Mouse (Mus musculus): ENCODE data around the gene Il17c. TPM values are rescaled to one million over a fixed set of nuclear protein-coding genes. Genes with fewer than 3 reads are reported as not detected.
A peak's percentile ranks its signal among the peaks of the same experiment; 100 is the strongest.

Gene Il17c
- total and polyA plus RNA-seq, 3 experiments: not detected

- intact Hi-C loops (cut with DNase I): loop anchor here (2.0 kb wide), 1 partner anchor 66 kb away; no protein-coding TSS in a partner anchor
- 5% methylated on average over 45 of the region's 45 CpGs for WGBS
- no peaks in the 10 kb centered on the region for H3K27me3 ChIP-seq (ENCODE audit: control insufficient read depth, insufficient read depth, low read length)
- TF ChIP-seq CTCF (IDR thresholded peaks at IDR 0.05): no peak
- no peak; the same call in 1 of the 2 replicates for TF ChIP-seq EP300 (IDR thresholded peaks at IDR 0.05; ENCODE audit: insufficient read depth, low read depth, low read length)
- peak; percentile 80 for TF ChIP-seq POLR2A (IDR thresholded peaks at IDR 0.05; ENCODE audit: insufficient read depth, low read depth, low read length)
- H3K79me2 ChIP-seq (replicated peaks; ENCODE audit: control insufficient read depth, insufficient read depth, low read length): no peaks in the 10 kb centered on the region
- peaks cover 4% of the 10 kb centered on the region; the same call in 1 of the 2 replicates for H3K4me1 ChIP-seq (ENCODE audit: control insufficient read depth, insufficient read depth, low read length)
- peak within 1 kb of the TSS; percentile 86 for H3K9ac ChIP-seq (ENCODE audit: low read depth, low read length)
- H3K27ac ChIP-seq: peak within 1 kb of the TSS; percentile 94
- H3K36me3 ChIP-seq (ENCODE audit: control insufficient read depth, insufficient read depth, low read length): no peaks in the 10 kb centered on the region
- peak within 1 kb of the TSS; percentile 75 for H3K4me3 ChIP-seq
- DNase-seq: peak; percentile 87 to 89
Observed at GRCm38 (mm10) chr8:122432443-122433268, 10.8 kb downstream of the Il17c start, which contains the start of gene Cyba. TSS of gene Cyba (minus strand) at chr8:122432930.

GRCm38 (mm10) chr8:122433269-122433905 lies 11.6 kb downstream of the Il17c start:
- no peaks in the 10 kb centered on the region for H3K79me2 ChIP-seq (replicated peaks; ENCODE audit: control insufficient read depth, insufficient read depth, low read length)
- peak overlapping the region; percentile 94 for H3K27ac ChIP-seq
- H3K4me3 ChIP-seq: peak overlapping the region; percentile 75
- H3K4me1 ChIP-seq (ENCODE audit: control insufficient read depth, insufficient read depth, low read length): peaks cover 4% of the 10 kb centered on the region; the same call in 1 of the 2 replicates
- H3K36me3 ChIP-seq (ENCODE audit: control insufficient read depth, insufficient read depth, low read length): no peaks in the 10 kb centered on the region
- TF ChIP-seq POLR2A (IDR thresholded peaks at IDR 0.05; ENCODE audit: insufficient read depth, low read depth, low read length) (no peak), CTCF (IDR thresholded peaks at IDR 0.05) (peak; percentile 50)
- intact Hi-C loops (cut with DNase I): loop anchor here (2.0 kb wide), 1 partner anchor 65 kb away; no protein-coding TSS in a partner anchor
- H3K27me3 ChIP-seq (ENCODE audit: control insufficient read depth, insufficient read depth, low read length): no peaks in the 10 kb centered on the region
- no peak overlapping the region; the same call in 1 of the 2 replicates for H3K9ac ChIP-seq (ENCODE audit: low read depth, low read length)
- DNase-seq: no peak
- 70% methylated on average over 11 of the region's 11 CpGs for WGBS

GRCm38 (mm10) chr8:122435375-122435774 lies 13.6 kb downstream of the Il17c start:
- H3K36me3 ChIP-seq (ENCODE audit: control insufficient read depth, insufficient read depth, low read length): no peaks in the 10 kb centered on the region
- H3K27me3 ChIP-seq (ENCODE audit: control insufficient read depth, insufficient read depth, low read length): no peaks in the 10 kb centered on the region
- WGBS: 92% methylated on average over 6 of the region's 6 CpGs
- no peak overlapping the region for H3K9ac ChIP-seq (ENCODE audit: low read depth, low read length)
- no peak for DNase-seq
- no peak overlapping the region for H3K27ac ChIP-seq
- H3K4me1 ChIP-seq (ENCODE audit: control insufficient read depth, insufficient read depth, low read length): peaks cover 4% of the 10 kb centered on the region; the same call in 1 of the 2 replicates
- TF ChIP-seq CTCF (IDR thresholded peaks at IDR 0.05): peak; percentile 61
- no peak for TF ChIP-seq POLR2A (IDR thresholded peaks at IDR 0.05; ENCODE audit: insufficient read depth, low read depth, low read length)
- H3K79me2 ChIP-seq (replicated peaks; ENCODE audit: control insufficient read depth, insufficient read depth, low read length): no peaks in the 10 kb centered on the region
- H3K4me3 ChIP-seq: no peak overlapping the region
- intact Hi-C loops (cut with DNase I): no loop called here

- no peak for TF ChIP-seq POLR2A (IDR thresholded peaks at IDR 0.05; ENCODE audit: insufficient read depth, low read depth, low read length)
- TF ChIP-seq CTCF (IDR thresholded peaks at IDR 0.05): no peak
- TF ChIP-seq EP300 (IDR thresholded peaks at IDR 0.05; ENCODE audit: insufficient read depth, low read depth, low read length): no peak
- Histone ChIP-seq H3K4me1 (ENCODE audit: control insufficient read depth, insufficient read depth, low read length) (peaks cover 4% of the 10 kb centered on the region; the same call in 1 of the 2 replicates), H3K36me3 (ENCODE audit: control insufficient read depth, insufficient read depth, low read length) (no peaks in the 10 kb centered on the region), H3K79me2 (replicated peaks; ENCODE audit: control insufficient read depth, insufficient read depth, low read length) (no peaks in the 10 kb centered on the region), H3K27me3 (ENCODE audit: control insufficient read depth, insufficient read depth, low read length) (no peaks in the 10 kb centered on the region), H3K27ac (no peak overlapping the region), H3K4me3 (no peak overlapping the region), H3K9ac (ENCODE audit: low read depth, low read length) (no peak overlapping the region)
- intact Hi-C loops (cut with DNase I): no loop called here
- no peak for DNase-seq
- 93% methylated on average over 9 of the region's 9 CpGs for WGBS
Observed at GRCm38 (mm10) chr8:122436146-122436545, 14.3 kb downstream of the Il17c start.

GRCm38 (mm10) chr8:122436586-122437125 lies 14.8 kb downstream of the Il17c start:
- H3K9ac ChIP-seq (ENCODE audit: low read depth, low read length): no peak overlapping the region
- H3K27ac ChIP-seq: no peak overlapping the region
- H3K36me3 ChIP-seq (ENCODE audit: control insufficient read depth, insufficient read depth, low read length): no peaks in the 10 kb centered on the region
- H3K79me2 ChIP-seq (replicated peaks; ENCODE audit: control insufficient read depth, insufficient read depth, low read length): no peaks in the 10 kb centered on the region
- H3K27me3 ChIP-seq (ENCODE audit: control insufficient read depth, insufficient read depth, low read length): no peaks in the 10 kb centered on the region
- peak in 1 of 2 experiments; percentile 14 for DNase-seq
- 88% methylated on average over 20 of the region's 20 CpGs for WGBS
- peaks cover 4% of the 10 kb centered on the region; the same call in 1 of the 2 replicates for H3K4me1 ChIP-seq (ENCODE audit: control insufficient read depth, insufficient read depth, low read length)
- intact Hi-C loops (cut with DNase I): no loop called here
- H3K4me3 ChIP-seq: no peak overlapping the region
- TF ChIP-seq POLR2A (IDR thresholded peaks at IDR 0.05; ENCODE audit: insufficient read depth, low read depth, low read length) (no peak), EP300 (IDR thresholded peaks at IDR 0.05; ENCODE audit: insufficient read depth, low read depth, low read length) (no peak), CTCF (IDR thresholded peaks at IDR 0.05) (no peak)

Measured in heart, adult 2 months (tissue).